Mouse (Mus musculus): ENCODE measurements around the gene Pnma1. TPM values are rescaled to one million over a fixed set of nuclear protein-coding genes. Genes with fewer than 3 reads are reported as not detected.

Gene Pnma1
- polyA plus RNA-seq, 1 experiment = 0.46 TPM

- Histone ChIP-seq H3K79me2 (ENCODE audit: control insufficient read depth, insufficient read depth) (no peaks in the 10 kb centered on the region), H3K27me3 (ENCODE audit: control insufficient read depth, insufficient read depth, insufficient read length) (no peaks in the 10 kb centered on the region), H3K4me2 (ENCODE audit: low read depth) (no peak overlapping the region), H3ac (ENCODE audit: control insufficient read depth, insufficient read length) (no peak overlapping the region), H3K4me3 (no peak overlapping the region), H3K36me3 (ENCODE audit: control insufficient read depth, insufficient read depth) (no peaks in the 10 kb centered on the region)
- TF ChIP-seq POLR2A (IDR thresholded peaks at IDR 0.05; ENCODE audit: insufficient read length, low read depth) = no peak
- TF ChIP-seq USF1 (IDR thresholded peaks at IDR 0.05; ENCODE audit: low read depth) = no peak
- no peak for TF ChIP-seq REST (IDR thresholded peaks at IDR 0.05; ENCODE audit: insufficient read depth, insufficient read length)
- no peak for TF ChIP-seq MYOG (IDR thresholded peaks at IDR 0.05; ENCODE audit: control insufficient read depth in 1 of 3, insufficient read depth in 1 of 3, insufficient read length in 2 of 3, low read depth in 2 of 3)
- no peak for TF ChIP-seq SRF (IDR thresholded peaks at IDR 0.05; ENCODE audit: control insufficient read depth, insufficient read length, low read depth)
- no peak for TF ChIP-seq E2F4 (IDR thresholded peaks at IDR 0.05; ENCODE audit: insufficient read depth)
- no peak for TF ChIP-seq TCF12 (IDR thresholded peaks at IDR 0.05; ENCODE audit: insufficient read depth, poor library complexity, severe bottlenecking)
- no peak for TF ChIP-seq MYOD1 (IDR thresholded peaks at IDR 0.05; ENCODE audit: control insufficient read depth in 1 of 3, insufficient read length in 2 of 3, low read depth in 2 of 3)
- TF ChIP-seq POLR2AphosphoS2 (IDR thresholded peaks at IDR 0.05; ENCODE audit: insufficient read length, low read depth) = no peak
- TF ChIP-seq CEBPB (IDR thresholded peaks at IDR 0.05; ENCODE audit: insufficient read depth, poor library complexity, severe bottlenecking) = no peak
- no peak for TF ChIP-seq MAX (IDR thresholded peaks at IDR 0.05; ENCODE audit: low read depth)
- TF ChIP-seq TCF3 (IDR thresholded peaks at IDR 0.05; ENCODE audit: insufficient read length, low read depth) = no peak
Observed at GRCm38 (mm10) chr12:84099605-84100004, 48.7 kb downstream of the Pnma1 start.

Other genes with a start within 250 kb of the Pnma1 start
- 10.0 TPM for gene Numb, start 226.6 kb downstream of the Pnma1 start, polyA plus RNA-seq (2012; fragmentation: generic; extraction: Trizol)
- 14.2 TPM for gene Riox1, start 197.9 kb downstream of the Pnma1 start, polyA plus RNA-seq (2012; fragmentation: generic; extraction: Trizol)
- gene Heatr4, start 163.6 kb downstream of the Pnma1 start, polyA plus RNA-seq (2012; fragmentation: generic; extraction: Trizol) = not detected
- gene Acot2, start 160.6 kb downstream of the Pnma1 start, polyA plus RNA-seq (2012; fragmentation: generic; extraction: Trizol) = 31.1 TPM
- 0.06 TPM for gene Acot1, start 139.0 kb downstream of the Pnma1 start, polyA plus RNA-seq (2012; fragmentation: generic; extraction: Trizol)
- not detected for gene Acot4, start 110.1 kb downstream of the Pnma1 start, polyA plus RNA-seq (2012; fragmentation: generic; extraction: Trizol)
- not detected for gene Gm49366, start 109.6 kb downstream of the Pnma1 start, polyA plus RNA-seq (2012; fragmentation: generic; extraction: Trizol)
- gene Acot3, start 96.3 kb downstream of the Pnma1 start, polyA plus RNA-seq (2012; fragmentation: generic; extraction: Trizol) = not detected
- gene Acot5, start 79.2 kb downstream of the Pnma1 start, polyA plus RNA-seq (2012; fragmentation: generic; extraction: Trizol) = not detected
- gene Acot6, start 47.8 kb downstream of the Pnma1 start, polyA plus RNA-seq (2012; fragmentation: generic; extraction: Trizol) = 1.2 TPM
- gene Dnal1, start 34.1 kb downstream of the Pnma1 start, polyA plus RNA-seq (2012; fragmentation: generic; extraction: Trizol) = 11.4 TPM
- 13.7 TPM for gene Elmsan1, start 70.4 kb upstream of the Pnma1 start, polyA plus RNA-seq (2012; fragmentation: generic; extraction: Trizol)
- gene Ptgr2, start 136.7 kb upstream of the Pnma1 start, polyA plus RNA-seq (2012; fragmentation: generic; extraction: Trizol) = 40.4 TPM
- 18.7 TPM for gene Zfp410, start 168.4 kb upstream of the Pnma1 start, polyA plus RNA-seq (2012; fragmentation: generic; extraction: Trizol)
- gene Coq6, start 213.2 kb upstream of the Pnma1 start, polyA plus RNA-seq (2012; fragmentation: generic; extraction: Trizol) = 34.3 TPM
- gene Fam161b, start 213.3 kb upstream of the Pnma1 start, polyA plus RNA-seq (2012; fragmentation: generic; extraction: Trizol) = 0.92 TPM